Mouse (Mus musculus) cerebellum, adult 2 months (tissue): ENCODE measurements at regions not wholly inside any gene's neighbourhood (a gene's known extent, or its start where the extent isn't known, plus 50 kb on each side); places are given as distances from the start of the nearest gene placed in this dataset.
A peak's percentile ranks its signal among the peaks of the same experiment; 100 is the strongest.

Experiments used
- DNase-seq, 2 experiments: peaks; one replicate each; pipeline ENCODE4 v3.0.0; 2021
- H3K27ac ChIP-seq: fragments of 200-500 bp; 2 replicates; pipeline ENCODE4 v1.5.1; 2012; ENCODE audit warnings: low read length, control low read depth, inconsistent platforms; ENCODE audit not compliant: insufficient read depth
- H3K27me3 ChIP-seq: fragments of 200-500 bp; 2 replicates; pipeline ENCODE4 v1.6.1; 2012; ENCODE audit warnings: inconsistent platforms, mild to moderate bottlenecking, low read length, moderate library complexity; ENCODE audit not compliant: control insufficient read depth, insufficient read depth
- H3K4me1 ChIP-seq: fragments of 200-500 bp; 2 replicates; pipeline ENCODE4 v1.6.1; 2011; ENCODE audit warnings: low read length; ENCODE audit not compliant: control insufficient read depth, insufficient read depth
- H3K4me3 ChIP-seq: fragments of 200-500 bp; replicated peaks from 2 replicates; pipeline ENCODE3; 2011; ENCODE audit warnings: mild to moderate bottlenecking, low read depth, low read length, control low read depth; ENCODE audit not compliant: insufficient read depth
- CTCF ChIP-seq: fragments of 200-500 bp; IDR thresholded peaks from 2 replicates; pipeline ENCODE4 v1.5.1; 2011; ENCODE audit warnings: low read depth, mild to moderate bottlenecking, control low read depth, low read length, moderate library complexity, borderline replicate concordance; ENCODE audit not compliant: insufficient read depth
- POLR2A ChIP-seq: fragments of 200-500 bp; IDR thresholded peaks from 2 replicates; pipeline ENCODE4 v1.6.1; 2011; ENCODE audit warnings: low read length, control low read depth, borderline replicate concordance; ENCODE audit not compliant: insufficient read depth
- WGBS: fragments of 180-500 bp; shearing (Covaris S2); methylation state at CpG from one replicate; pipeline ENCODE4 v1.1.7; 2018; 5-methylcytosine and 5-hydroxymethylcytosine counted together

DNA sequence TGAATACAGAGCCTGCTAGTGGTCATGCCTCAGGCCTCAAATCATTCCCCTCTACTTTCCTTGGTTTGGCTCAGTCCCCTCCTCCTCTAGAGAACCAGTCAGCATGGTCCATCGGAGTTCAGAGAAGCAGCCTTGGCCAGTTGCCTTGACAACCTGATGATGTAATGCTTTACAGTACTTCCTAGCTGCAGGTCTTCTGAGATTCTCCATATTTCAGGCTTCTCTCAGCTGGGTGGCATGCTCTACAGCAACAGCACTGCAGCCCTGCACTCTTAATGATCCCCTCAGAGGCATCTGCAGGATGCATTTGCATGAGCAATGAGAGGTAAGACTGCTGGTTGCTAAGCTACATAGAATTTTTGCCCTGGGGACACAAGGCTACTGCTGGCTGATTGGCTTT, 514.7 kb upstream of the Nbea start:
- TF ChIP-seq POLR2A (no peak), CTCF (no peak)
- Histone ChIP-seq H3K4me1 (no peaks in the 10 kb centered on the region), H3K27ac (no peak overlapping the region), H3K4me3 (no peak overlapping the region), H3K27me3 (no peaks in the 10 kb centered on the region)
- WGBS, result 0% methylated on average over 1 of the region's 1 CpGs
- peak in 1 of 2 experiments; percentile 3 for DNase-seq

DNA sequence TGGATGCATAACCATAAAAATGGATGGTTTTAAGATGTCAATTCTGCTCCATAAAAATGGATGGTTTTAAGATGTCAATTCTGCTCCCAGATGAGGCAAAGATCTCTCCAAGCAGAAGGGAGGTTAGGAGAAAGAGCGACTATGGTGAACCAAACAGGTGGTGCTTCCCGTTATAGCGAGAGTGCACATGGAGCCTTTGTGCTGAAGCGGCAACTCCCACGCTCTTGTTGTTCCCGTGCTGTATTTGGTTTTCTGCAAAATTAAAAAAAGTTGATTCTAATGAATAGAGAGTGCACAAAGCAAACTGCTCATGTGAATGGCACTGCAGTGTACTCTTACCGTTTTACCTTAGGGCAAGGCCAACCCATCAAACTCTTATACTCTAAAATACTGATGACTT, 497.5 kb upstream of the Nbea start:
- TF ChIP-seq CTCF, result no peak
- TF ChIP-seq POLR2A, result no peak
- Histone ChIP-seq H3K27me3 (no peaks in the 10 kb centered on the region), H3K4me3 (no peak overlapping the region), H3K4me1 (no peaks in the 10 kb centered on the region), H3K27ac (no peak overlapping the region)
- 95% methylated on average over 7 of the region's 7 CpGs for WGBS
- DNase-seq, result no peak

DNA sequence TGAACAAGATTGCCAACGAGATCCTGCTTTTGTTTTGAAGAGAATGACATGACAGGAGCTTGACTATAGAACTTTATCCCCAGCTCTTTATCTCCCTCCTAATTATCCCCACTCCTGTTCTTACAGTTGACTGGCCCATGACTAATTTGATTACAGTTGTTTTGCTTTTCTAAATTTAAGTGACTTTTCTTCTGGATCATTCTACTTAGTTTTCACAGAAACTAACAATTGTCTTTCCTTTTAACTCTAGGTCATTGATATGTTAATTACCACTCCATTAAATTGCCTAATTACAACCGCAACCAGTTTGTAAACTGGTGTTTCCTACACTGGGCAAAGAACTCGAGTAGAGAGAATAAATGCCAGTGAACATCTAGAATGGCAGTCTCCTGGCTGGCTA, 485.3 kb upstream of the Nbea start:
- TF ChIP-seq CTCF (no peak), POLR2A (no peak)
- no peaks in the 10 kb centered on the region for H3K27me3 ChIP-seq
- no peak overlapping the region for H3K27ac ChIP-seq
- WGBS, result 27% methylated on average over 3 of the region's 3 CpGs
- DNase-seq, result no peak
- no peaks in the 10 kb centered on the region for H3K4me1 ChIP-seq
- H3K4me3 ChIP-seq, result no peak overlapping the region

DNA sequence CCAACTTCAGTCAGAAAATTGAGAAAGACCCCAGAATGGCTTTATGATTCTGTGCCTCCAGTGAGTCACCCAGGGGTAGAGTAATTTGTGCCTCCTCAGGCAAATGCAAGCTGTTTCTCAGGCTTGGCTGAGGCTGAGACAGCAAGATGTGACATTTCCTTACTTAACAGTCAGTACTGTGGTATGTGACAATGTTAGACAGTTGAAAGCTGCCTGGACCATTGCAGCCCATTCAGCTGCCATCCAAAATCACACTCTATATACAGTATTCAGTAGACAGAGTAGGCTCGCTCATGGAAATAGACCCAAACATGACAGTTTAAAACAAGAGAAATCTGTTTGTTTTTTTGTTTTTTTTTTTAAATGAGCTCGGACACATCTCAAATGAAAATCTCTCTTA, 477.1 kb upstream of the Nbea start:
- no peaks in the 10 kb centered on the region for H3K27me3 ChIP-seq
- H3K4me1 ChIP-seq, result no peaks in the 10 kb centered on the region
- H3K27ac ChIP-seq, result no peak overlapping the region
- no peak for TF ChIP-seq CTCF
- TF ChIP-seq POLR2A, result no peak
- no peak for DNase-seq
- WGBS, result 92% methylated on average over 2 of the region's 2 CpGs
- H3K4me3 ChIP-seq, result no peak overlapping the region

DNA sequence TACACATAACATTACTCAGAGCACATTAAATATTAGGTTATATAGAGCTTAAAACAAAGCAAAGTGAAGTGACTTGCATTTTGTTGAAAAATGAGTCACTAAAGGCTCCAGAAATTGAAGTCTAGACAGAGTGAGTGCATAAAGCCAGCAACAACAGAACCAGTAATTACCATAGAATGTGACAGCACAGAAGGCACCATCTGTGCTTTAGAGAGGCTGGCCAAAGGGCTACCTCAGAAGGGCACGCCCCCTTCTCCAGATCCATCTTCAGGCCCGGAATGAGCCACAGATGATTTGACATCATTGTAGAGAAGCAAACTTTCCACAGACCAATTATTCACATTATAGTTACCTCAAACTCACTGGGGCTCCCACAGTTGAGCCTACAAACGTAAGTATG, 463.8 kb upstream of the Nbea start:
- TF ChIP-seq CTCF, result no peak
- TF ChIP-seq POLR2A, result no peak
- 38% methylated on average over 3 of the region's 3 CpGs for WGBS
- Histone ChIP-seq H3K4me1 (no peaks in the 10 kb centered on the region), H3K27ac (no peak overlapping the region), H3K4me3 (no peak overlapping the region), H3K27me3 (no peaks in the 10 kb centered on the region)
- peak in 1 of 2 experiments; percentile 29 for DNase-seq
